Mouse (Mus musculus) stomach, postnatal 0 days (tissue): ENCODE measurements around the gene Rcc1. TPM values are rescaled to one million over a fixed set of nuclear protein-coding genes. Genes with fewer than 3 reads are reported as not detected.
A peak's percentile ranks its signal among the peaks of the same experiment; 100 is the strongest.

Source experiments
- ATAC-seq: fragments of 200-750 bp; cut with Nextera tagmentation; 2 replicates; pipeline ENCODE4 v1.8.0; 2017; ENCODE audit not compliant: low FRiP score, low TSS enrichment
- DNase-seq: peaks from one replicate; pipeline ENCODE4 v3.0.0-alpha.2; 2016; ENCODE audit warnings: low spot score
- H3K27ac ChIP-seq: fragments of 300-500 bp; sonication (generic); replicated peaks from 2 replicates; pipeline ENCODE4 v1.5.1; 2014; ENCODE audit warnings: mild to moderate bottlenecking, control low read depth
- H3K27me3 ChIP-seq: fragments of 300-500 bp; sonication (generic); 2 replicates; pipeline ENCODE4 v1.6.1; 2014; ENCODE audit warnings: low read length; ENCODE audit not compliant: control insufficient read depth, insufficient read depth
- H3K36me3 ChIP-seq: fragments of 300-500 bp; sonication (generic); 2 replicates; pipeline ENCODE4 v1.6.1; 2014; ENCODE audit warnings: low read length, mixed read lengths; ENCODE audit not compliant: control insufficient read depth, insufficient read depth
- H3K4me1 ChIP-seq: fragments of 300-500 bp; sonication (generic); replicated peaks from 2 replicates; pipeline ENCODE4 v1.6.1; 2014; ENCODE audit warnings: antibody characterized with exemption; ENCODE audit not compliant: control insufficient read depth, insufficient read depth
- H3K4me2 ChIP-seq: fragments of 300-500 bp; sonication (generic); replicated peaks from 2 replicates; pipeline ENCODE4 v1.6.1; 2014; ENCODE audit warnings: low read depth, mild to moderate bottlenecking, control low read depth, moderate library complexity
- H3K4me3 ChIP-seq: fragments of 300-500 bp; sonication (generic); 2 replicates; pipeline ENCODE4 v1.5.1; 2014; ENCODE audit warnings: low read depth, low read length, control low read depth
- H3K9ac ChIP-seq: fragments of 300-500 bp; sonication (generic); 2 replicates; pipeline ENCODE4 v1.6.1; 2014; ENCODE audit warnings: mild to moderate bottlenecking, low read length, control low read depth, mixed read lengths
- H3K9me3 ChIP-seq: fragments of 300-500 bp; sonication (generic); 2 replicates; pipeline ENCODE4 v1.6.1; 2016; ENCODE audit warnings: low read length; ENCODE audit not compliant: control insufficient read depth
- CTCF ChIP-seq: IDR thresholded peaks from 2 replicates; pipeline ENCODE4 v1.5.1; 2016; ENCODE audit warnings: antibody characterized with exemption, low read depth, mild to moderate bottlenecking, moderate library complexity
- EP300 ChIP-seq: optimal IDR thresholded peaks from 2 replicates; pipeline ENCODE3; 2016; ENCODE audit warnings: antibody characterized with exemption
- WGBS: fragments of 180-500 bp; shearing (Covaris S2); extraction: QIAGEN DNeasy Blood & Tissue Kit; methylation state at CpG from one replicate; pipeline ENCODE4 v1.1.7; 2014; 5-methylcytosine and 5-hydroxymethylcytosine counted together
- polyA plus RNA-seq: library from polyadenylated mRNA; unstranded; fragments of >200 nt; fragmentation: Nextera tagmentation; extraction: Ambion mirVana; gene quantifications from 2 replicates; pipeline ENCODE4 v1.2.1, GENCODE M21; 2015

The Rcc1 gene
- polyA plus RNA-seq, 1 experiment from 2014 or later: 25.2 TPM

- no peak for DNase-seq
- TF ChIP-seq EP300: no peak
- no peak for TF ChIP-seq CTCF
- WGBS: 63% methylated on average over 16 of the region's 16 CpGs
- Histone ChIP-seq H3K27me3 (no peaks in the 10 kb centered on the region), H3K9ac (peak overlapping the region; percentile 57), H3K9me3 (no peaks in the 10 kb centered on the region), H3K4me2 (peak overlapping the region; percentile 64), H3K4me3 (peak overlapping the region; percentile 49), H3K4me1 (peaks cover 3% of the 10 kb centered on the region; the same call in 1 of the 2 replicates), H3K27ac (peak overlapping the region; percentile 40; the same call in 1 of the 2 replicates), H3K36me3 (no peaks in the 10 kb centered on the region)
- ATAC-seq: no peak; the same call in 1 of the 2 replicates
These were observed 51.2 kb downstream of the Rcc1 start for GRCm38 (mm10) chr4:132301965-132302938.

GRCm38 (mm10) chr4:132301486-132301885 is 51.9 kb downstream of the Rcc1 start:
- Histone ChIP-seq H3K4me1 (peaks cover 3% of the 10 kb centered on the region; the same call in 1 of the 2 replicates), H3K9ac (no peak overlapping the region), H3K9me3 (no peaks in the 10 kb centered on the region), H3K4me2 (no peak overlapping the region), H3K4me3 (no peak overlapping the region), H3K27me3 (no peaks in the 10 kb centered on the region), H3K36me3 (no peaks in the 10 kb centered on the region), H3K27ac (0 out of 2 replicates have a peak overlapping the region, but pooled peaks have one; percentile 13)
- DNase-seq: no peak
- TF ChIP-seq EP300: no peak
- WGBS: 74% methylated on average over 6 of the region's 6 CpGs
- no peak for ATAC-seq

- Histone ChIP-seq H3K9me3 (no peaks in the 10 kb centered on the region), H3K4me2 (no peak overlapping the region), H3K36me3 (no peaks in the 10 kb centered on the region), H3K27ac (no peak overlapping the region), H3K4me1 (peaks cover 3% of the 10 kb centered on the region; the same call in 1 of the 2 replicates), H3K4me3 (no peak overlapping the region), H3K27me3 (no peaks in the 10 kb centered on the region), H3K9ac (no peak overlapping the region)
- ATAC-seq (no peak), DNase-seq (no peak)
- WGBS: 77% methylated on average over 1 of the region's 1 CpGs
- TF ChIP-seq CTCF (no peak), EP300 (no peak)
These were observed 53.6 kb downstream of the Rcc1 start for GRCm38 (mm10) chr4:132299849-132300248.

- Histone ChIP-seq H3K27me3 (no peaks in the 10 kb centered on the region), H3K36me3 (peaks cover 7% of the 10 kb centered on the region; the same call in 1 of the 2 replicates), H3K4me2 (no peak overlapping the region), H3K9ac (no peak overlapping the region), H3K4me3 (no peak overlapping the region), H3K9me3 (no peaks in the 10 kb centered on the region), H3K4me1 (no peaks in the 10 kb centered on the region), H3K27ac (no peak overlapping the region)
- ATAC-seq: no peak
- 44% methylated on average over 8 of the region's 8 CpGs for WGBS
- no peak for DNase-seq
- TF ChIP-seq EP300 (no peak), CTCF (peak; percentile 30)
These were observed 57.6 kb downstream of the Rcc1 start for GRCm38 (mm10) chr4:132295696-132296390.

GRCm38 (mm10) chr4:132293682-132294240 is 59.6 kb downstream of the Rcc1 start:
- Histone ChIP-seq H3K9ac (no peak overlapping the region), H3K9me3 (no peaks in the 10 kb centered on the region), H3K27me3 (no peaks in the 10 kb centered on the region), H3K27ac (no peak overlapping the region), H3K4me3 (no peak overlapping the region), H3K4me2 (no peak overlapping the region), H3K4me1 (no peaks in the 10 kb centered on the region), H3K36me3 (peaks cover 9% of the 10 kb centered on the region; the same call in 1 of the 2 replicates)
- no peak for TF ChIP-seq CTCF
- no peak for TF ChIP-seq EP300
- 77% methylated on average over 7 of the region's 7 CpGs for WGBS
- DNase-seq: no peak
- ATAC-seq: no peak
